Mouse (Mus musculus) Patski (cell line): ENCODE measurements at regions not wholly inside any gene's neighbourhood (a gene's known extent, or its start where the extent isn't known, plus 50 kb on each side); places are given as distances from the start of the nearest gene placed in this dataset.

Experiments used
- ATAC-seq: fragments of 100-300 bp; one replicate; pipeline ENCODE4 v1.8.0; 2021
- CTCF ChIA-PET: fragments of 350-600 bp; sonication (Branson Sonifier 250); formaldehyde crosslinking; loops from one replicate; lab custom pipeline; 2022; ENCODE audit warnings: inconsistent platforms; lab: Charles Lee
- POLR2A ChIA-PET: fragments of 350-600 bp; sonication (Branson Sonifier 250); formaldehyde crosslinking; loops from one replicate; lab custom pipeline; 2022; ENCODE audit warnings: antibody characterized with exemption, inconsistent platforms; lab: Charles Lee
- DNase-seq: peaks from one replicate; pipeline ENCODE4 v3.0.0-alpha.2; 2011; ENCODE audit warnings: low read depth, low spot score
- H3K27me3 ChIP-seq: fragments of 371-371 bp; one replicate; pipeline ENCODE4 v1.5.1; 2021
- CTCF ChIP-seq: fragments of 100-300 bp; IDR thresholded peaks from one replicate; pipeline ENCODE4 v1.5.1; 2021
- in situ Hi-C: fragments of 300-500 bp; cut with MboI; formaldehyde crosslinking; loops from 3 replicates; pipeline ENCODE4 v1.11.1; 2018; ENCODE audit warnings: low pct_unique_long_range_greater_than_20kb, mixed read lengths

- ChIA-PET POLR2A (no interaction called here), CTCF (no interaction called here)
- ATAC-seq = no peak
- H3K27me3 ChIP-seq = no peaks in the 10 kb centered on the region
- no peak for DNase-seq
- in situ Hi-C loops = no loop called here
- TF ChIP-seq CTCF = no peak
These were observed 215.6 kb upstream of the Jarid2 start for GRCm38 (mm10) chr13:44513378-44514285.

GRCm38 (mm10) chr13:44514636-44515158 lies 214.6 kb upstream of the Jarid2 start:
- CTCF ChIA-PET = no interaction called here
- no peak for TF ChIP-seq CTCF
- no peak for ATAC-seq
- in situ Hi-C loops = no loop called here
- DNase-seq = no peak
- H3K27me3 ChIP-seq = no peaks in the 10 kb centered on the region
- POLR2A ChIA-PET = no interaction called here

DNA sequence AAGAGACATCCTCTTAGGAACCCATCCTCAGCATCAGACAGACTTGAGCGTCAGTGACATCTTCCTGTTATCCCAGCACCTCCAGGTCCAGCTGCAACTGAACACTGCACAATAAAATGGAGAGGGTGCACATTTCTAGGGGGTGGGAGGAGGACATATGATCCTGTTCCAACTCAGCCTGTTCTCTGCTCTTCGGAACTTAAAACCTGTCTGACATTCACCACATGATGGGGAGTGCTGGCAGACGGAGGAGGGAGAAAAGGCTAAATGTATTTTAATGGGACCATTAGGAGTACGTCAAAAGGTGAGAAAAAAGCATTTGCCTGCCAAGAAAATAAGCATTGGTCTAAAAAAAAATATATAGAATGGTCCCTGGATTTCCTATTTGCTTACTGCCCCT lies 212.4 kb upstream of the Jarid2 start:
- no peak for TF ChIP-seq CTCF
- POLR2A ChIA-PET = no interaction called here
- DNase-seq = no peak
- in situ Hi-C loops = no loop called here
- H3K27me3 ChIP-seq = no peaks in the 10 kb centered on the region
- CTCF ChIA-PET = no interaction called here
- ATAC-seq = no peak

DNA sequence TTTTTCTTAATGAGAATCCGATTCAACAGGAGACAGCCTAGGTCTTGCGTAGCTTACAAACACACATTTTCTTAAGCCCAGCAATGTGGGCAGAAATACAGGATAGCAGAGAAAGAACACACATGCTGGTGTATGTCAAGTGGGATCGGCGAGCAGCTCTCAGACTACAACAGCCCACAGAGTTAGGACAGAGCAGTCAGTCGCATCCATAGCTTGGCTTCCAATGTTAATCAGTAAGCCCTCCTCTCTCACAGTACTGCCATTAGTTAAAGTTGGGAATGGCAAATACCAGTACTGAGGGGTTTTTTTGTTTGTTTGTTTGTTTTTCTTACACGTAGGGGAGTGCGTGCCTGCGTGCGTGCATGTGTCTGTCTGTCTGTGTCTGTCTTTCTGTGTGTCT lies 212.0 kb upstream of the Jarid2 start:
- no peak for ATAC-seq
- DNase-seq = no peak
- no peak for TF ChIP-seq CTCF
- CTCF ChIA-PET = no interaction called here
- in situ Hi-C loops = no loop called here
- no peaks in the 10 kb centered on the region for H3K27me3 ChIP-seq
- POLR2A ChIA-PET = no interaction called here

GRCm38 (mm10) chr13:44518215-44518614 lies 211.1 kb upstream of the Jarid2 start:
- in situ Hi-C loops = no loop called here
- no peak for ATAC-seq
- H3K27me3 ChIP-seq = no peaks in the 10 kb centered on the region
- ChIA-PET POLR2A (no interaction called here), CTCF (no interaction called here)
- no peak for TF ChIP-seq CTCF
- no peak for DNase-seq

DNA sequence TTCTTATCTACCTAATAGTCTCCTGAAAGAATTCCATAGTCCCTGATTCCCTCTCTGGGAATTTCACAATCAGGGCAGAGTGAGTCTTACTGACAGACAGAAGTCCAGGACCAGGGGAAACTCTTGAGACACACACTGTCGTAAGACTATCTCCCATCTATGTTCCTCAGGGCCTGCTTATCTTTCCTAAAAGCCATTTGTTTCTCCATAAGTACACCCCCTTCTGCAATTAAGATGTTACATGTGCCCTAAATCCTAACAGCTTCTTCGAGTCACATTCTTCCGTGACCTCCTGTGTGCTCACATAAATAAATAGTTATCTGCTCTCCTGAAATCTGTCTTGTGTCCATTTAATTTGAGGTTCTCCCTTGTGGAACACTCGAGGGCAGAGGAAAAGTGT lies 205.8 kb upstream of the Jarid2 start:
- no peak for DNase-seq
- H3K27me3 ChIP-seq = peaks cover 3% of the 10 kb centered on the region
- TF ChIP-seq CTCF = no peak
- CTCF ChIA-PET = no interaction called here
- no peak for ATAC-seq
- in situ Hi-C loops = no loop called here
- POLR2A ChIA-PET = no interaction called here

- no peak for TF ChIP-seq CTCF
- CTCF ChIA-PET = interaction anchor here (1.6 kb wide), 1 partner anchor 23 kb away, joined by 4 read pairs; no protein-coding TSS in a partner anchor
- H3K27me3 ChIP-seq = no peaks in the 10 kb centered on the region
- DNase-seq (no peak), ATAC-seq (no peak)
- in situ Hi-C loops = no loop called here
- POLR2A ChIA-PET = no interaction called here
These were observed 198.3 kb upstream of the Jarid2 start for GRCm38 (mm10) chr13:44530867-44531564.

DNA sequence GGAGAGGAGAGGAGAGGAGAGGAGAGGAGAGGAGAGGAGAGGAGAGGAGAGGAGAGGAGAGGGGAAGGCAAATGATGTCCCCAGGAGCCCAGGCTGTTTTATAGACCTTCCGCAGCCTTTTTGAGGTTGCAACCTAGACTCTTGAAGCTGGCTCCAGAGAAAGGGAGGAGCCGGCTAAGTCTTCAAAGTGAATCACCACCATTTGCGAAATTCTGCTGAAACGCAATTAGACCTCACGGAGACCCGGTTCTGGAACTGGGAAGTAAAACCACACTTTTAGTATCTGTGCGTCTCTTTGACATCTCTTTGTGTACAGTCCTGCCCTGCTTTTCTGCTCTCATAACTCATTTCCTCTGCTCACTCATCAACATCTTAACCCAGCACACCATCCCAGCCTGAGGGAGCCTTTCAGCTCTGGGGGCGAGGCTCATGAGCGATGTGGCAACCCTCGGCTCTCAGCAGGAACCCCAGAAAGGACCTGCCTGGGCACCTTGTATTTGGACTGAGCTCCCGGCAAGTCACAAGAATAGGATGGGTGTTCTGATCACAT lies 196.6 kb upstream of the Jarid2 start:
- DNase-seq (no peak), ATAC-seq (no peak)
- in situ Hi-C loops = no loop called here
- no peaks in the 10 kb centered on the region for H3K27me3 ChIP-seq
- POLR2A ChIA-PET = no interaction called here
- CTCF ChIA-PET = no interaction called here
- no peak for TF ChIP-seq CTCF

DNA sequence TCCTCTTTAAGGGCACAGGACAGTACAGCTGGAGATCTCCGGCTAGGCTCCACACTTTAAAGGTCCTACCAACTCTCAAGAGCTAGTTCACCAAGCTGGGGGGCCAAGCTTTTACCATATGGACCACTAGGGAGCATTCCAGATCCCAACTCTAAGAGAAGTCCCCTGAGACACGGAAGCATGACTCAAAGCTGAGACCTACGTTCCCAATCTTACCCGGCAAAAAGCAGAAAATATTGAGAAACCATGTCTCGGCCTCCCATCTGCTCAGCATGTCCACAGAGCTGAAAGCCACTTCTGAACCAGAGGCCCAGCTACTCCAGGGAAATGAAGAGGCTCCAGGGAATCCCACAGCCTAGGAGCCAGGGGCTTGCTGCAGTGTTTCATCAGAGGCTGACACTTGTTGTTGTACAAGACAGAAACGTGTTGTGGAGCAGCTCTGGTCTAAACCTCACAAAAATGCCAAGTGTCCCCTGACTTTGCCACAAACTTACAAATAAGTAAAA lies 194.6 kb upstream of the Jarid2 start:
- TF ChIP-seq CTCF = no peak
- H3K27me3 ChIP-seq = no peaks in the 10 kb centered on the region
- CTCF ChIA-PET = no interaction called here
- POLR2A ChIA-PET = no interaction called here
- DNase-seq (no peak), ATAC-seq (no peak)
- in situ Hi-C loops = no loop called here

DNA sequence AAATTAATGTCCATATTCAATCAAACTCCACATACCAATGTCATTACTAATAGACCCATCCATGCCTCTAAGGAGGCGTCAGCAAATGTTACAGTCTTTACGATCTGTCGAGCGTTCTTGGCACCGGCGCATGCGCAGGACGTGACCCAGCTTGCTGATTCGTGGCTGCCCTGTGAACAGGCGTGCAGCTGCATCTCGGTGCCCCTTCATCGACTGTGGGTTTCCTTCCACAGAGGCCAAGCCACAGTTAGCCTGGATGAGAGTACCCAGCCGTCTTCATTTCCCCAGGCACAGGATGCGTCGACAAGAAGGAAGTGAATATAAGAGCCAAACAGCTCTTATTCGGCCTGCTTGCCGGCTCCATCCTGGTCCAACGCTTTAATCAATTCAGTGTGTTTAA lies 193.8 kb upstream of the Jarid2 start:
- H3K27me3 ChIP-seq = no peaks in the 10 kb centered on the region
- in situ Hi-C loops = no loop called here
- POLR2A ChIA-PET = no interaction called here
- no peak for TF ChIP-seq CTCF
- CTCF ChIA-PET = no interaction called here
- no peak for DNase-seq
- no peak for ATAC-seq

- ATAC-seq (no peak), DNase-seq (no peak)
- in situ Hi-C loops = no loop called here
- no peak for TF ChIP-seq CTCF
- no peaks in the 10 kb centered on the region for H3K27me3 ChIP-seq
- POLR2A ChIA-PET = no interaction called here
- CTCF ChIA-PET = no interaction called here
These were observed 191.0 kb upstream of the Jarid2 start for GRCm38 (mm10) chr13:44538238-44538637.
